Mouse (Mus musculus) limb, embryonic 11.5 days (tissue): ENCODE measurements around the gene Celf2. TPM values are rescaled to one million over a fixed set of nuclear protein-coding genes. Genes with fewer than 3 reads are reported as not detected.
"Not testable (repeated sequence)": the region's sequence is repeated elsewhere in the genome, so short reads cannot be mapped to it uniquely, and the experiment has no call there.

ENCODE experiments used
- ATAC-seq: fragments of 200-750 bp; cut with Nextera tagmentation; 2 replicates; pipeline ENCODE4 v1.8.0; 2017; ENCODE audit warnings: low read depth; ENCODE audit not compliant: insufficient number of reproducible peaks, low FRiP score, low TSS enrichment
- DNase-seq: peaks from one replicate; pipeline ENCODE4 v3.0.0-alpha.2; 2015; ENCODE audit warnings: low spot score
- H3K27ac ChIP-seq: fragments of 300-500 bp; sonication (generic); replicated peaks from 2 replicates; pipeline ENCODE4 v1.5.1; 2014; ENCODE audit warnings: low read depth, mild to moderate bottlenecking, low read length
- H3K27me3 ChIP-seq: fragments of 300-500 bp; sonication (generic); 2 replicates; pipeline ENCODE4 v1.6.1; 2014; ENCODE audit warnings: mild to moderate bottlenecking, low read length, mixed read lengths; ENCODE audit not compliant: control insufficient read depth, insufficient read depth
- H3K36me3 ChIP-seq: fragments of 300-500 bp; sonication (generic); 2 replicates; pipeline ENCODE4 v1.6.1; 2014; ENCODE audit warnings: mild to moderate bottlenecking, low read length, moderate library complexity, mixed read lengths; ENCODE audit not compliant: control insufficient read depth, insufficient read depth
- H3K4me1 ChIP-seq: fragments of 300-500 bp; sonication (generic); 2 replicates; pipeline ENCODE4 v1.6.1; 2014; ENCODE audit warnings: low read length, mixed read lengths; ENCODE audit not compliant: control insufficient read depth, insufficient read depth
- H3K4me2 ChIP-seq: fragments of 300-500 bp; sonication (generic); 2 replicates; pipeline ENCODE4 v1.6.1; 2014; ENCODE audit warnings: low read depth, mild to moderate bottlenecking, moderate library complexity; ENCODE audit not compliant: severe bottlenecking
- H3K4me3 ChIP-seq: fragments of 300-500 bp; sonication (generic); 2 replicates; pipeline ENCODE4 v1.5.1; 2014; ENCODE audit warnings: low read depth, low read length
- H3K9ac ChIP-seq: fragments of 300-500 bp; sonication (generic); 2 replicates; pipeline ENCODE4 v1.6.1; 2014; ENCODE audit warnings: mild to moderate bottlenecking, low read length
- H3K9me3 ChIP-seq: fragments of 300-500 bp; sonication (generic); 2 replicates; pipeline ENCODE4 v1.6.1; 2016; ENCODE audit warnings: low read length; ENCODE audit not compliant: control insufficient read depth
- WGBS: fragments of 180-500 bp; shearing (Covaris S2); extraction: QIAGEN DNeasy Blood & Tissue Kit; methylation state at CpG from one replicate; pipeline ENCODE4 v1.1.7; 2014; 5-methylcytosine and 5-hydroxymethylcytosine counted together
- polyA plus RNA-seq: library from polyadenylated mRNA; unstranded; fragments of >200 nt; fragmentation: Nextera tagmentation; extraction: Ambion mirVana; gene quantifications from 2 replicates; pipeline ENCODE4 v1.2.1, GENCODE M21; 2014

The Celf2 gene
- polyA plus RNA-seq, 1 experiment from 2014 or later: 24.1 TPM

DNA sequence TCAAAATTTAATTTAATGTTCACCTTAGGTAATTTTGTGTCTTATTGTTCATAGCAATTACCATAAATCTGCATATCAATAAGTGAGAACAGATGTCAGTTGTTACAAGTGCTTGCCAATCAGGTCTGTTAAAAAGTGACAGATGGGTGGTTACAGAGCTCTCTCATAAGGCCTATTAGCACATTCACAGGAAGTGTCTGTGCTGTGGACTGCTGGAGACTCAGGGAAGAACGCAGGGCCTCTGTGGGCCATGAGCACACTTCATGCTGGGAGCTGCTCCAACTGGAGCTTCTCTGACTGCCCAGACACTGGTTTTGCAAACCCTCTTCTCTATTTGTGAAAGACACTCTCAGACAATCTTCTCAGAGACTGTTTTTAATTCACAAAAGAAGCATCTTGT lies 914.6 kb downstream of the Celf2 start:
- ATAC-seq (no peak), DNase-seq (no peak)
- no peaks in the 10 kb centered on the region for H3K9me3 ChIP-seq
- no peaks in the 10 kb centered on the region; the same call in 1 of the 2 replicates for H3K4me1 ChIP-seq
- 9% methylated on average over 1 of the region's 1 CpGs for WGBS
- no peaks in the 10 kb centered on the region for H3K36me3 ChIP-seq
- H3K4me2 ChIP-seq: no peak overlapping the region
- H3K4me3 ChIP-seq: no peak overlapping the region
- H3K9ac ChIP-seq: no peak overlapping the region
- no peaks in the 10 kb centered on the region for H3K27me3 ChIP-seq
- no peak overlapping the region for H3K27ac ChIP-seq

GRCm38 (mm10) chr2:6594160-6594559 lies 915.2 kb downstream of the Celf2 start:
- Histone ChIP-seq H3K27me3 (no peaks in the 10 kb centered on the region), H3K4me1 (no peaks in the 10 kb centered on the region; the same call in 1 of the 2 replicates), H3K4me3 (no peak overlapping the region), H3K9ac (no peak overlapping the region), H3K4me2 (no peak overlapping the region), H3K9me3 (no peaks in the 10 kb centered on the region), H3K36me3 (no peaks in the 10 kb centered on the region), H3K27ac (no peak overlapping the region; the same call in 1 of the 2 replicates)
- 33% methylated on average over 3 of the region's 3 CpGs for WGBS
- no peak for ATAC-seq
- DNase-seq: no peak

- WGBS: 56% methylated on average over 14 of the region's 14 CpGs
These were observed 915.6 kb downstream of the Celf2 start for GRCm38 (mm10) chr2:6593739-6594138.

DNA sequence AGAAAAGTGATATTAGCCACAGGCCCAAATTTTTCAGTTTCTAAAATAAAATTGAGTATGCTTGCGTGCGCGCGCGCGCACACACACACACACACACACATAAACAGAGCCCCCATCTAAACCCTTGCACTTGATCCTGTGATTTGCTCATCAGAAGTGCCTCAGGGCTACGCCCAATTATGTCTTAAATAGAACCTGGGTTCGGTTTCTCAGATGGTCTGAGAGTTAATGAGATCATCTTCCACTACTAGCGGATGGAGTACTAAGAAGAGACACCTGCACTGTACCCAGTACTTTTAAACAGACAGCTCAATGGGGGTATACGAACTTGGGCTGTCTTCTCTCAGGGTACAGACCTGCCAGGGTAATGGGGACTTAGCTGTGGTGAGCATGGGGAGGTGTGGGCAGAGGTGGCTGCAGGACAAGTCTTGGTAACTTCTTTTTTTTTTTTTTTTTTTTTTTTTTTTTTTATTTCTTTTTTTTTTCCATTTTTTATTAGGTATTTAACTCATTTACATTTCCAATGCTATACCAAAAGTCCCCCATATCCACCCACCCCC lies 923.2 kb downstream of the Celf2 start:
- H3K36me3 ChIP-seq: no peaks in the 10 kb centered on the region
- H3K4me3 ChIP-seq: no peak overlapping the region
- no peak overlapping the region for H3K9ac ChIP-seq
- ATAC-seq (no peak), DNase-seq (no peak)
- no peak overlapping the region for H3K27ac ChIP-seq
- no peaks in the 10 kb centered on the region for H3K4me1 ChIP-seq
- no peaks in the 10 kb centered on the region for H3K27me3 ChIP-seq
- no peak overlapping the region for H3K4me2 ChIP-seq
- 86% methylated on average over 10 of the region's 10 CpGs for WGBS
- no peaks in the 10 kb centered on the region for H3K9me3 ChIP-seq

More at GRCm38 (mm10) chr2:6593739-6594138, 915.6 kb downstream of the Celf2 start:
- Histone ChIP-seq H3K9ac (no peak overlapping the region), H3K27ac (no peak overlapping the region; the same call in 1 of the 2 replicates), H3K4me3 (no peak overlapping the region), H3K4me1 (no peaks in the 10 kb centered on the region; the same call in 1 of the 2 replicates), H3K4me2 (no peak overlapping the region), H3K36me3 (no peaks in the 10 kb centered on the region), H3K9me3 (no peaks in the 10 kb centered on the region), H3K27me3 (no peaks in the 10 kb centered on the region)
- no peak for ATAC-seq
- no peak for DNase-seq

DNA sequence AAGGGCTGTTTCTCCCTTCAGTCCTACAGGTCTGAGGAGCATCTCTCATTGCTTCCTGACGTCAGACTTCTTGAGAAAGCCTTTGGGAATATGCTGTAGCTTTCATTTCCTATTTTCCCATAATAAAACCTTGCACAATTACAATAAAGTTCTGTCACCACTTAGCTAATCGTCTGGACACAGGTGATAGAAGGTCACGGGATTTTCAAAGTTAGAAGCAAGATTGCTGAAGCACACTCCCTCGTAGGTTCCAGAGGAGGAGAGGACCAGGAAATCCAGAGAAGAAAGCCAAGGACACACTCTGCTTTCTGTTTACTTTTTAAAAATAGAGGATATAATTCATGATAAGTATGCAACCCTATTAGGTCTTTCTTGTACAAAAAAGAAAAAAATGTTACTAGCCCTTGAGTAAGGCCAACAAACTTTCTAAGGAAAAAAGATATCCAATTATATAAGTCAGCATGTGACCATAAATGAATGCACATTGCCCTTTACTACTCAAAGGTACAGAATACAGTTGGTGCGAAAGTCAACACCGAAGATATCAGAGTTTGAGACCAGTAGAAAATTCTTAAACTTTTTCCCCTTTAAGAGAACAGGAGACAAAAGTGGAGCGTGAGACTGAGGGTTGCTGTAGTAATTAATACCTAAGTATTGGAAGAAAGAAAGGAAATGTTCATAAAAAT lies 924.2 kb downstream of the Celf2 start:
- Histone ChIP-seq H3K4me2 (no peak overlapping the region), H3K9ac (no peak overlapping the region), H3K27ac (no peak overlapping the region), H3K9me3 (no peaks in the 10 kb centered on the region), H3K4me1 (no peaks in the 10 kb centered on the region), H3K4me3 (no peak overlapping the region), H3K27me3 (no peaks in the 10 kb centered on the region), H3K36me3 (no peaks in the 10 kb centered on the region)
- ATAC-seq (no peak), DNase-seq (no peak)
- 80% methylated on average over 7 of the region's 7 CpGs for WGBS

DNA sequence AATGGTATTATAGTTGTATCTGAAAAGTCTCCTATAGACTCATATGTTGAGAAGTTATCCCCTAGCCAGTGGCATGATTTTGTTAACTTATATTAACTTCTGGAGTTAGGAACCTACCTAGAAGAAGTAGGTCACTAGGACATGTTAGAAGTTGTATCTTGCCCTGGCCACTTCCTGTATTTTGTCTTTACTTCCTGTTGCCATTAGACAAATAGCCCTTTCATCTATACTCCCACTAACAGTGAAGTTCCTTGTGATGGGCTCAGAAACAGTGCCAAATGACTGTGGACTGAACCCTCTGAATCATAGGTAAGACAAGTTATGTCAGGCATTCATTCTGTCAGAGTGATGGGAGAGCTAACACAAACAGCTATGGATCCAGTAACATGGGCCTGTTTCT lies 926.7 kb downstream of the Celf2 start:
- H3K4me1 ChIP-seq: no peaks in the 10 kb centered on the region
- H3K27ac ChIP-seq: no peak overlapping the region
- no peak overlapping the region for H3K4me2 ChIP-seq
- no peak overlapping the region for H3K9ac ChIP-seq
- H3K4me3 ChIP-seq: no peak overlapping the region
- no peaks in the 10 kb centered on the region for H3K27me3 ChIP-seq
- no peaks in the 10 kb centered on the region for H3K9me3 ChIP-seq
- no peak for ATAC-seq
- H3K36me3 ChIP-seq: no peaks in the 10 kb centered on the region
- no peak for DNase-seq

GRCm38 (mm10) chr2:6580066-6580465 lies 929.3 kb downstream of the Celf2 start:
- Histone ChIP-seq H3K9me3 (no peaks in the 10 kb centered on the region), H3K27me3 (no peaks in the 10 kb centered on the region), H3K9ac (no peak overlapping the region), H3K4me1 (no peaks in the 10 kb centered on the region), H3K4me2 (no peak overlapping the region), H3K36me3 (no peaks in the 10 kb centered on the region), H3K27ac (no peak overlapping the region), H3K4me3 (no peak overlapping the region)
- ATAC-seq (no peak), DNase-seq (no peak)
- WGBS: 70% methylated on average over 5 of the region's 5 CpGs

GRCm38 (mm10) chr2:6575316-6575715 lies 934.0 kb downstream of the Celf2 start:
- not testable (repeated sequence) for H3K9ac ChIP-seq, H3K27me3 ChIP-seq, H3K9me3 ChIP-seq, DNase-seq, H3K4me3 ChIP-seq, H3K4me2 ChIP-seq, H3K36me3 ChIP-seq, H3K27ac ChIP-seq, H3K4me1 ChIP-seq, ATAC-seq
- 93% methylated on average over 3 of the region's 3 CpGs for WGBS
